Mouse (Mus musculus) liver, postnatal 0 days (tissue): ENCODE results near the gene Prickle4. TPM values are rescaled to one million over a fixed set of nuclear protein-coding genes. Genes with fewer than 3 reads are reported as not detected.

ENCODE experiments used
- ATAC-seq: fragments of 200-750 bp; cut with Nextera tagmentation; 2 replicates; pipeline ENCODE4 v1.8.0; 2017; ENCODE audit warnings: mild to moderate bottlenecking, moderate library complexity
- DNase-seq: peaks from one replicate; pipeline ENCODE4 v3.0.0-alpha.2; 2016
- H3K27ac ChIP-seq: fragments of 300-500 bp; sonication (generic); 2 replicates; pipeline ENCODE4 v1.5.1; 2014; ENCODE audit warnings: antibody characterized with exemption, moderate library complexity, mild to moderate bottlenecking, low read depth
- H3K27me3 ChIP-seq: fragments of 300-500 bp; sonication (generic); 2 replicates; pipeline ENCODE4 v1.6.1; 2014; ENCODE audit warnings: low read length, control low read depth, mixed read lengths; ENCODE audit not compliant: insufficient read depth
- H3K36me3 ChIP-seq: fragments of 300-500 bp; sonication (generic); replicated peaks from 2 replicates; pipeline ENCODE4 v1.6.1; 2014; ENCODE audit warnings: mild to moderate bottlenecking, control low read depth, low read length, moderate library complexity, mixed read lengths; ENCODE audit not compliant: insufficient read depth
- H3K4me1 ChIP-seq: fragments of 300-500 bp; sonication (generic); 2 replicates; pipeline ENCODE4 v1.6.1; 2014; ENCODE audit warnings: antibody characterized with exemption, mild to moderate bottlenecking, control low read depth; ENCODE audit not compliant: insufficient read depth
- H3K4me2 ChIP-seq: fragments of 300-500 bp; sonication (generic); 2 replicates; pipeline ENCODE4 v1.6.1; 2014; ENCODE audit warnings: low read depth, mild to moderate bottlenecking, low read length, moderate library complexity, mixed read lengths
- H3K4me3 ChIP-seq: fragments of 300-500 bp; sonication (generic); 2 replicates; pipeline ENCODE4 v1.5.1; 2014; ENCODE audit warnings: low read depth, low read length
- H3K9ac ChIP-seq: fragments of 300-500 bp; sonication (generic); replicated peaks from 2 replicates; pipeline ENCODE4 v1.6.1; 2014; ENCODE audit warnings: mild to moderate bottlenecking, moderate library complexity
- H3K9me3 ChIP-seq: fragments of 300-500 bp; sonication (generic); 2 replicates; pipeline ENCODE4 v1.6.1; 2016; ENCODE audit warnings: mild to moderate bottlenecking, control low read depth, low read length, mixed read lengths
- CTCF ChIP-seq: sonication (generic); IDR thresholded peaks from 2 replicates; pipeline ENCODE4 v1.5.1; 2016; ENCODE audit warnings: antibody characterized with exemption, low read depth
- EP300 ChIP-seq: IDR thresholded peaks from 2 replicates; pipeline ENCODE4 v1.6.1; 2016; ENCODE audit warnings: antibody characterized with exemption, low read depth, mild to moderate bottlenecking
- WGBS: fragments of 180-500 bp; shearing (Covaris S2); extraction: QIAGEN DNeasy Blood & Tissue Kit; methylation state at CpG from one replicate; pipeline ENCODE4 v1.1.7; 2014; ENCODE audit not compliant: insufficient replicate concordance; 5-methylcytosine and 5-hydroxymethylcytosine counted together
- polyA plus RNA-seq: library from polyadenylated mRNA; unstranded; fragments of >200 nt; fragmentation: Nextera tagmentation; extraction: Ambion mirVana; gene quantifications from 2 replicates; pipeline ENCODE4 v1.2.1, GENCODE M21; 2015

Gene Prickle4
- polyA plus RNA-seq, 1 experiment from 2014 or later = 0.25 TPM

GRCm38 (mm10) chr17:47701793-47702192, 7.3 kb upstream of the Prickle4 start:
- H3K4me3 ChIP-seq = no peak overlapping the region
- DNase-seq (no peak), ATAC-seq (no peak)
- 0 out of 2 replicates have a peak, but pooled peaks cover 5% of the 10 kb centered on the region for H3K27me3 ChIP-seq
- no peak overlapping the region for H3K27ac ChIP-seq
- H3K4me2 ChIP-seq = no peak overlapping the region
- 74% methylated on average over 9 of the region's 9 CpGs for WGBS
- peaks cover 3% of the 10 kb centered on the region; the same call in 1 of the 2 replicates for H3K4me1 ChIP-seq
- H3K36me3 ChIP-seq = no peaks in the 10 kb centered on the region
- H3K9me3 ChIP-seq = no peaks in the 10 kb centered on the region
- TF ChIP-seq EP300 (no peak), CTCF (no peak)
- no peak overlapping the region for H3K9ac ChIP-seq

- H3K9me3 ChIP-seq = no peaks in the 10 kb centered on the region
- DNase-seq = no peak
- H3K9ac ChIP-seq = no peak overlapping the region
- no peaks in the 10 kb centered on the region for H3K36me3 ChIP-seq
- TF ChIP-seq EP300 = no peak
- no peak for TF ChIP-seq CTCF
- H3K4me2 ChIP-seq = no peak overlapping the region
- H3K27ac ChIP-seq = no peak overlapping the region
- 69% methylated on average over 2 of the region's 2 CpGs for WGBS
- no peak overlapping the region for H3K4me3 ChIP-seq
- H3K4me1 ChIP-seq = peaks cover 14% of the 10 kb centered on the region
- H3K27me3 ChIP-seq = peaks cover 13% of the 10 kb centered on the region
- no peak for ATAC-seq
Observed at GRCm38 (mm10) chr17:47699055-47699454, 4.5 kb upstream of the Prickle4 start.

- peaks cover 11% of the 10 kb centered on the region for H3K27me3 ChIP-seq
- WGBS = 73% methylated on average over 10 of the region's 10 CpGs
Observed at GRCm38 (mm10) chr17:47698156-47698555, 3.6 kb upstream of the Prickle4 start.

GRCm38 (mm10) chr17:47695337-47695710, 788 bp upstream of the Prickle4 start:
- Histone ChIP-seq H3K27me3 (peaks cover 10% of the 10 kb centered on the region), H3K9me3 (no peaks in the 10 kb centered on the region), H3K27ac (no peak overlapping the region), H3K4me3 (peak overlapping the region; percentile 58), H3K9ac (peak overlapping the region; percentile 64), H3K36me3 (no peaks in the 10 kb centered on the region), H3K4me2 (peak overlapping the region; percentile 88), H3K4me1 (peaks cover 14% of the 10 kb centered on the region)
- ATAC-seq = no peak
- peak; percentile 28 for DNase-seq
- TF ChIP-seq EP300 (no peak), CTCF (no peak)
- under 1% methylated on average over 18 of the region's 23 CpGs for WGBS

More at GRCm38 (mm10) chr17:47698156-47698555, 3.6 kb upstream of the Prickle4 start:
- no peaks in the 10 kb centered on the region for H3K36me3 ChIP-seq
- no peak overlapping the region for H3K27ac ChIP-seq
- H3K4me1 ChIP-seq = peaks cover 14% of the 10 kb centered on the region
- no peak overlapping the region for H3K4me2 ChIP-seq
- no peak overlapping the region for H3K9ac ChIP-seq
- no peak for TF ChIP-seq CTCF
- H3K9me3 ChIP-seq = no peaks in the 10 kb centered on the region
- ATAC-seq (no peak), DNase-seq (no peak)
- no peak overlapping the region for H3K4me3 ChIP-seq

- H3K9ac ChIP-seq = peak within 1 kb of the TSS; percentile 64
- no peak for ATAC-seq
- no peak for DNase-seq
- 0% methylated on average over 3 of the region's 3 CpGs for whole genome bisulfite sequencing
- peaks cover 12% of the 10 kb centered on the region for H3K4me1 ChIP-seq
- peak within 1 kb of the TSS; percentile 48 for H3K27ac ChIP-seq
- peak within 1 kb of the TSS; percentile 58 for H3K4me3 ChIP-seq
- peaks cover 10% of the 10 kb centered on the region for H3K27me3 ChIP-seq
- no peaks in the 10 kb centered on the region for H3K9me3 ChIP-seq
- peak within 1 kb of the TSS; percentile 88 for H3K4me2 ChIP-seq
- TF ChIP-seq CTCF = no peak
- no peak for TF ChIP-seq EP300
- H3K36me3 ChIP-seq = no peaks in the 10 kb centered on the region
Observed at GRCm38 (mm10) chr17:47694442-47694502, 264 bp downstream of the Prickle4 start, which contains the start of gene Gm21981. Gene Gm21981 (minus strand): TSS chr17:47694455.

- H3K9ac ChIP-seq = no peak overlapping the region; the same call in 1 of the 2 replicates
- peak overlapping the region; percentile 58 for H3K4me3 ChIP-seq
- ATAC-seq (no peak), DNase-seq (no peak)
- H3K4me2 ChIP-seq = peak overlapping the region; percentile 88
- H3K4me1 ChIP-seq = peaks cover 16% of the 10 kb centered on the region
- TF ChIP-seq EP300 (no peak), CTCF (no peak)
- 56% methylated on average over 13 of the region's 13 CpGs for WGBS
- no peaks in the 10 kb centered on the region for H3K36me3 ChIP-seq
- no peak overlapping the region for H3K27ac ChIP-seq
- peaks cover 10% of the 10 kb centered on the region for H3K27me3 ChIP-seq
- H3K9me3 ChIP-seq = no peaks in the 10 kb centered on the region
Observed at GRCm38 (mm10) chr17:47693671-47694441, 680 bp downstream of the Prickle4 start.
